Mouse (Mus musculus) spleen, adult 2 months (tissue): ENCODE data around the gene Scaf8. TPM values are rescaled to one million over a fixed set of nuclear protein-coding genes. Genes with fewer than 3 reads are reported as not detected.
"Not testable (repeated sequence)": the region's sequence is repeated elsewhere in the genome, so short reads cannot be mapped to it uniquely, and the experiment has no call there.

Source experiments
- DNase-seq, 2 experiments: peaks; one replicate each; pipeline versions ENCODE4 v3.0.0 to v3.0.0-alpha.2; 2012 to 2021; ENCODE audit warnings: low spot score in 2 of 2, low read depth in 1 of 2
- H3K27ac ChIP-seq: fragments of 200-500 bp; 2 replicates; pipeline ENCODE4 v1.5.1; 2012; ENCODE audit warnings: low read length, inconsistent platforms; ENCODE audit not compliant: insufficient read depth
- H3K27me3 ChIP-seq: fragments of 200-500 bp; 2 replicates; pipeline ENCODE4 v1.6.1; 2012; ENCODE audit warnings: mild to moderate bottlenecking, moderate library complexity, low read length, inconsistent platforms; ENCODE audit not compliant: control insufficient read depth, insufficient read depth
- H3K36me3 ChIP-seq: fragments of 200-500 bp; 2 replicates; pipeline ENCODE4 v1.6.1; 2012; ENCODE audit warnings: mild to moderate bottlenecking, low read length, inconsistent platforms; ENCODE audit not compliant: control insufficient read depth, insufficient read depth
- H3K4me1 ChIP-seq: fragments of 200-500 bp; 2 replicates; pipeline ENCODE4 v1.6.1; 2011; ENCODE audit warnings: inconsistent platforms; ENCODE audit not compliant: control insufficient read depth, insufficient read depth, insufficient read length
- H3K4me3 ChIP-seq: fragments of 200-500 bp; 2 replicates; pipeline ENCODE4 v1.5.1; 2011; ENCODE audit warnings: mild to moderate bottlenecking, inconsistent platforms; ENCODE audit not compliant: insufficient read depth, insufficient read length; ENCODE audit errors: extremely low read depth
- CTCF ChIP-seq: fragments of 200-500 bp; IDR thresholded peaks from 2 replicates; pipeline ENCODE4 v1.5.1; 2011; ENCODE audit warnings: mild to moderate bottlenecking, inconsistent platforms; ENCODE audit not compliant: insufficient read depth, insufficient read length, insufficient replicate concordance; ENCODE audit errors: extremely low read depth
- POLR2A ChIP-seq: fragments of 200-500 bp; IDR thresholded peaks from 2 replicates; pipeline ENCODE4 v1.6.1; 2011; ENCODE audit warnings: low read depth, low read length, inconsistent platforms
- WGBS: fragments of 180-500 bp; shearing (Covaris S2); methylation state at CpG from one replicate; pipeline ENCODE4 v1.1.7; 2018; 5-methylcytosine and 5-hydroxymethylcytosine counted together
- polyA plus RNA-seq: library from polyadenylated mRNA; depleted of rRNA; stranded (reverse); fragments of >200 nt; gene quantifications from 2 replicates; pipeline ENCODE4 v1.2.3, GENCODE M21; 2012

The Scaf8 gene
- polyA plus RNA-seq, 1 experiment, result 18.6 TPM

- peaks cover 9% of the 10 kb centered on the region for H3K36me3 ChIP-seq
- TF ChIP-seq CTCF (no peak), POLR2A (no peak)
- H3K4me1 ChIP-seq, result no peaks in the 10 kb centered on the region
- 74% methylated on average over 1 of the region's 1 CpGs for WGBS
- H3K27me3 ChIP-seq, result no peaks in the 10 kb centered on the region
- H3K4me3 ChIP-seq, result no peak overlapping the region
- no peak for DNase-seq
- H3K27ac ChIP-seq, result no peak overlapping the region
Observed at GRCm38 (mm10) chr17:3149541-3149940, 34.8 kb downstream of the Scaf8 start.

DNA sequence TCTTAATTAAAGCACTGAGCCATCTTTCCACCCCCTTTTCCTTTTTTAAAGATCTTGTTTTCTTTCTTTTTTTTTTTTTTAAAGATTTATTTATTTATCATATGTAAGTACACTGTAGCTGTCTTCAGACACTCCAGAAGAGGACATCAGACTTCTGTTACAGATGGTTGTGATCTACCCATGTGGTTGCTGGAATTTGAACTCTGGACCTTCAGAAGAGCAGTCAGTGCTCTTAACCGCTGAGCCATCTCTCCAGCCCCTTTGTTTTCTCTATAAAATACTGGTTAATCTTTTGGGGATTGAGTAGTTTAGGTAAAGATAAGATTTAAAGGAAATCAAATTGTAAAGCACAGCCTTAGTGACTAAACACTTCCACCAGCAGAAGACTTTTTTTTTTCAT, 35.9 kb downstream of the Scaf8 start:
- WGBS, result 89% methylated on average over 1 of the region's 1 CpGs
- DNase-seq, H3K27me3 ChIP-seq, H3K27ac ChIP-seq, H3K4me3 ChIP-seq, H3K4me1 ChIP-seq, H3K36me3 ChIP-seq: not testable (repeated sequence)

DNA sequence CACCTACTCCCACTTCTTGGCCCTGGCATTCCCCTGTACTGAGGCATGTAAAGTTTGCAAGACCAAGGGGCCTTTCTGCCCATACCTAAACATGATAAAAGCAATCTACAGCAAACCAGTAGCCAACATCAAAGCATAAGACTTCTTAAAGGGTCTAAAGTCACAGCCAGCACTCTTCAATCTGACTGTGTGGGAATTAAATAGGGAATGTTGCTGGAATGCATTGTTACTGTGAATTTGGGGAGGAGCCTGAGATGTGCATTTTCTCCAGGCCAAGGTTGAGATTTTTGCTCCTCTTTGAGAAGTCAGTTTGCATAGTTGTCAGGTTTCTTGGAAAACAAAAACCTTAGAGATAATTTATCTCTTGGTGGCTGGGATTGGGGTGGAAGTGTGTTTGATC, 36.4 kb downstream of the Scaf8 start:
- no peak for DNase-seq
- no peak for TF ChIP-seq CTCF
- TF ChIP-seq POLR2A, result no peak
- Histone ChIP-seq H3K36me3 (peaks cover 4% of the 10 kb centered on the region), H3K4me3 (no peak overlapping the region), H3K4me1 (peaks cover 4% of the 10 kb centered on the region; the same call in 1 of the 2 replicates), H3K27ac (no peak overlapping the region), H3K27me3 (no peaks in the 10 kb centered on the region)

DNA sequence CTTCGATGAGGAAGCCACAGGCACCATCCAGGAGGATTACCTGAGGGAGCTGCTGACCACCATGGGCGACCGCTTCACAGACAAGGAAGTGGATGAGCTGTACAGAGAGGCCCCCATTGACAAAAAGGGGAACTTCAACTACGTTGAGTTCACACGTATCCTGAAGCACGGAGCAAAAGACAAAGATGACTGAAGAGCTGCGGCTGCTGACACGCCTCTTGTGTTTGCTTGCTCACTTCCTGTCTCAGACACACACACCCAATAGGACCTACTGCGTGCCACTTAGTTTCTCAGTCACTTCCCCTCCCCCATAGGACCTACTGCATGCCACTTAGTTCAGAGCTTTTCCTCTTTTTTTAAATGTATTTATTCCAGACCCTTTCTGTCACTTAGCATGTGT, 41.4 kb downstream of the Scaf8 start:
- peak; percentile 30 to 80 for DNase-seq
- H3K27me3 ChIP-seq, H3K27ac ChIP-seq, H3K36me3 ChIP-seq, H3K4me1 ChIP-seq, H3K4me3 ChIP-seq: not testable (repeated sequence)
- 9% methylated on average over 9 of the region's 9 CpGs for WGBS

DNA sequence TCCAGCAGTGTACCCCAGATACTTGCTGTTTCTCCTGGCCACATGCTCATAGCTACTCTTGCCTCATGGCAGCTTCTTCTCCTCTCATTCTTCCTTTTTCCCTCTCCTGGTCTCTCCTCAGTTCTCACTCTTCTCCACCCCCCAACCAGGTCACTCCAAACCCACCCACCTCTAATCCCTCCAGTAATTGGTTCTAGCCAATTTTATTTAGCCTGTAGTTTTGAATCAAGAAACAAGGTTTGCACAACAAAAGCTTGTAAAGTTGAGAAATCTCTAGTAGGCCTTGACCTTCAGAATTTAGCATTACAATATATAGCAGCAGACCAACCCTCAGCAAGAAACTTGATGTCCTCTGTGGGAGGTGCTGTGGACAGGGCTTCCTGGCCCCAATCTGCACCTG, 42.2 kb downstream of the Scaf8 start:
- TF ChIP-seq POLR2A (no peak), CTCF (no peak)
- no peak overlapping the region for H3K27ac ChIP-seq
- peaks cover 6% of the 10 kb centered on the region; the same call in 1 of the 2 replicates for H3K4me1 ChIP-seq
- no peak for DNase-seq
- H3K27me3 ChIP-seq, result no peaks in the 10 kb centered on the region
- no peak overlapping the region for H3K4me3 ChIP-seq
- peaks cover 4% of the 10 kb centered on the region for H3K36me3 ChIP-seq

DNA sequence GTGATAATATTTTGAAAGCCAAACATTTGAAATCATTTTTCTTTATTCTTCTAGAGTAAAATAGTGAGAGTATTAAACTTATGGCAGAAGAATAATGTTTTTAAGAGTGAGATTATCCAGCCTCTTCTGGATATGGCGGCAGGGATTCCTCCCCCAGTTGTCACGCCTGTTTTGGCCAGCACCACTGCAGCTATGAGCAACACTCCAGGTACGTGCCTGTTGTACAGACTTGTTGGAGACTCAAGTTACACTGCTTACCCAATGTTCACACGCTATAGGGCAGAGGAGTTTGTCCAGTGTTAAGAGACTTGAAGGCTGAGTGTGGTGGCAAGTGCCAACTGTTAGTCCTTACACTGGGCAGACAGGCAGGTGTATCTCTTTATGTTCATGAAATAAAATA, 48.1 kb downstream of the Scaf8 start:
- WGBS, result 94% methylated on average over 4 of the region's 4 CpGs
- TF ChIP-seq CTCF, result no peak
- no peak for TF ChIP-seq POLR2A
- no peaks in the 10 kb centered on the region for H3K27me3 ChIP-seq
- DNase-seq, result no peak
- H3K27ac ChIP-seq, result no peak overlapping the region
- no peaks in the 10 kb centered on the region for H3K4me1 ChIP-seq
- H3K36me3 ChIP-seq, result peaks cover 13% of the 10 kb centered on the region
- no peak overlapping the region for H3K4me3 ChIP-seq

DNA sequence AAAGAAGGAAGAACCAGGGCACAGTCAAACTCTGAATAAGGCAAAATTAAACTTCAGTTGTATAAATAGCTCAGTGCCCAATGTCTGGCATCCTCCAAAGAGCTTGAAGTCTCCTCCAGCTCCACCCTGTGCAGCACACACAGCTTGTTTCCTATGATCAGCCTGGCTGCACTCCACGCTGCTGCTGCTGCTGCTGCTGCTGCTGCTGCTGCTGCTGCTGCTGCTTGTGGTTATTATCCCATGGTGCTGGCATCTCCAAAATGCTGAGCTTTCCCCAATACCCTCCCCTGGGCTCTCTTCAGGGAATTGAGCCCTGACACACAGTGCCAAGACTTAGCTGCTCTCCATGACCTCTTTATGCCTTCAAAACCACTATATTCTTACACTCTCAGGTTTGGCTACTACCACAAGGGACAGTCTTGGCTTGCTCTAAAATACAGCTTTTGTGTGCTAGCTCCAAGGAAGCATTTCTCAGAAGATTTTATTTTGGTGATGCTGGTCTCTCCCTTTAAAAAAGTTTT, 65.7 kb downstream of the Scaf8 start:
- H3K27ac ChIP-seq, H3K4me3 ChIP-seq, DNase-seq, H3K27me3 ChIP-seq, H3K4me1 ChIP-seq: not testable (repeated sequence)
- peaks cover 18% of the 10 kb centered on the region for H3K36me3 ChIP-seq
- 96% methylated on average over 1 of the region's 1 CpGs for WGBS

DNA sequence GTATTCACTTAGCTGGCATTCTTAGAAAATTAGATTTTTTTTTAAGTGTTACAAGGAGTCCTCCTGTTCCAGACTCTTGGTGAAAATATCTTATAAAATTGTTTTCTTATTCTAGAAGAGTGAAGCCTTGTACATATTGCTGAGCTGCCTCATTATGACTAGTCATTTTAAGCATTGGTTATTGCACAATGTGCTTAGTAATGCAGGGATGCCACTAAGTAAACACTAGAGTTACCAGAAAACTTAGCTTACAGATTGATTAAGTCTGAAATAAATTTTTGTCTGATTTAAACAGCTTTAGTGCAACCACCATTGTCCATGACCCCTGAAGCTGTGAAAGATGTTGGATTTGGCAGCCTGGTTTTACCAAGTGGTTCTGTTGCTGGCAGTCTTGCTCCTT, 80.7 kb downstream of the Scaf8 start:
- H3K27ac ChIP-seq, H3K27me3 ChIP-seq, H3K4me3 ChIP-seq, DNase-seq, H3K4me1 ChIP-seq: not testable (repeated sequence)
- H3K36me3 ChIP-seq, result peaks cover 38% of the 10 kb centered on the region
